Mouse (Mus musculus): ENCODE results near the gene Dync1li1.

- TF ChIP-seq POLR2A (IDR thresholded peaks at IDR 0.05; ENCODE audit: extremely low read depth, insufficient read depth, low read length) (no peak), CTCF (IDR thresholded peaks at IDR 0.05; ENCODE audit: extremely low read depth, insufficient read depth, low read length) (no peak)
Measured at GRCm38 (mm10) chr9:114646556-114647505, 41.8 kb upstream of the Dync1li1 start.

Measured in cortical plate, adult 2 months (tissue).